Mouse (Mus musculus) heart, postnatal 4 days (tissue): ENCODE results near the gene Ppme1. TPM values are rescaled to one million over a fixed set of nuclear protein-coding genes. Genes with fewer than 3 reads are reported as not detected.

Experiments
- DNase-seq: peaks from one replicate; pipeline ENCODE4 v3.0.0; 2021
- total RNA-seq, 2 experiments: library from RNA; stranded (reverse); gene quantifications; 2 replicates each; pipeline ENCODE4 v1.2.3; 2021

Gene Ppme1
- total RNA-seq, 2 experiments from 2014 or later = 50.7 to 56.0 TPM

DNA sequence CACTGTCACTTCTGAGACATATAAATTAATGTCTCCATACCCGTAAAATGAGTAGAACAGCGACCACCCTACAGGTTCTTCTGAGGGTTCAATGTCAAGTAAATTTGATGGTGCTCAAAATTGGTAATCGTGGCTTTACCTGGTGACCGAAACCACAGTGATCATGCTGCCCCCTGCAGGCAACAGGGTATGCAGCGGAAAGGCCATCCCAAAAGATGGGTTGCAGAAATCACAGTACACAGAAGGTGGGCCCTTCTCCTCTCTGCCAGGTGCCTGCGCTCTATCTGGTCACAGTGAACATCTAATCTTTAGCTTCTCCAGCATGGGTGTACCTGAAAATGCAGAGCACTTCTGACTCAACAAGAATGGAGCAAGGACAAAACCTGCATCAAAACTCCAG lies 46.6 kb downstream of the Ppme1 start:
- peak; percentile 69 for DNase-seq

DNA sequence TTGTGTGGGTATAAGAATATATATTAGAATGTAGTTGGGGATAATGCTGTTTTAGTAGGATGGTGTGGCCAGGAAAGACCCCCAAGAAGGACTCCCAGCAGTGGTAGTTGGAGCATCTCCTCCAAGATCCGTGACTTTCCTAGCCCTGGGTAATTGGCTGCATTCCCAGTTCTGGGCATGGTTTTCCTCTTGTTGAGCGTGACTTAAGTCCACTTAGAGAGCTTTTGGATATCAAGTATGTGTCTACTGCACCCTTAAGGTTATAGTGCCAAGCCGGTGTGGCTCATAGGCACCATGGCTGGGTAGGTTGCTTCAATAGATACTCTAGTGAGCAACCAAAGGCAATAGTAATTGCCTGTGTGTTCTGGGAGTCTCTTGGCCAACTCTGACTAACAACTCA lies 48.4 kb downstream of the Ppme1 start:
- no peak for DNase-seq

DNA sequence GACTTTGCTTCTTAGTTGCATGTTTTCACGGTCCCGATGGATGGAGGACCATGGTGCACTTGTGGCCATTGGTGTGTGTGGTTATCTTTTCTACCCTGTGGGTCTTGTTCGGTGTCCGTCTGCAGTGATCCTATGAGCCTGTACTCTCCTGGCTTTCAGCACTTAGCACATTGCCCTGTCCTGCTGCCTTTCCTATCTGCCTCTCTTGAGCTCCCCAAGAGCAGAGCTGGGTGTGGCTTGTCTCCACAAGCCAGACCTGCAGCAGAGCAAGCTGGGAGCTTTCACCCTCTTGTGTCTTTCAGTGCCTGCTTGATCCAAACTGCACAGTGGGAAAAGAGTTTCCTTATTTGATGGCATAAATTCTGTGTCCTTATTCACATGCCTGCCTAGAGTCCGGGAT lies 54.6 kb downstream of the Ppme1 start:
- no peak for DNase-seq

DNA sequence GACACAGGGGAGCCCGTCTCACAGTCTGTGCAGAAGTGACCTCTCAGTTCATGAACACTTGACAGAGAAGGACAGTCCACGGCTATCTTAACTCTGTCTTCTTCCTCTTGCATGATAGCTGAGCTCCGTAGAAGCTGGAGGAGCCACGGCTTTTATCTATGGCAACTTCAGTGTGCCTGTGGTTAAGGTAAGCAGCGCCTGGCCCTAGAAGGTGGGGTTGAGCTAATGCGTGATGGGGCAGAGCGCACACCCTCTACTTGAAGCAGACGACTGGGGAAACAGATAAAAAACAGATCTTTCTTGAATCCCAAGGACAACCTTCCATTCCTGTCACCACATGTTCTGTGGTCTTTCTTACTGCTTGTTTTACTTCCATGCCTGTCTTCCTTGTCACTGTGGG lies 55.2 kb downstream of the Ppme1 start:
- no peak for DNase-seq

DNA sequence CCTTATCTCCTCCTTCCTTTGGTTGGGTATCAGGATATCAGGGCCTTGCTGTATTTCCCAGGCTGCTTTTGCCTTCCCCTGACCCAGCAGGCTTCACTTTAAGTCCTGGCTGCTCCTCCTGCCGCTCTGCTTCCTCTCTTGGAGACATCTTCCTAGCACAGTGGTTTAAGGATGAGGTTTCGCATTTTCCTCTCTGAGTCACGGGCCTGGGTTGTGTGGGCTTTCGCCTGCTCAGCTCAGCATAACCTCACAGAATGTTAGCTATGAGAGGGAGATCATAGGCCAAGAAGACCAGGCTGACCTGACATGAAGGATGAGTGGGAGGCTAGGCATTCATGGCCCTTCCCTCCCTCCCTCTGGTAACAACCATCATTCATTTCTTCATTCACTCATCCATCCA lies 59.4 kb downstream of the Ppme1 start:
- DNase-seq = no peak

DNA sequence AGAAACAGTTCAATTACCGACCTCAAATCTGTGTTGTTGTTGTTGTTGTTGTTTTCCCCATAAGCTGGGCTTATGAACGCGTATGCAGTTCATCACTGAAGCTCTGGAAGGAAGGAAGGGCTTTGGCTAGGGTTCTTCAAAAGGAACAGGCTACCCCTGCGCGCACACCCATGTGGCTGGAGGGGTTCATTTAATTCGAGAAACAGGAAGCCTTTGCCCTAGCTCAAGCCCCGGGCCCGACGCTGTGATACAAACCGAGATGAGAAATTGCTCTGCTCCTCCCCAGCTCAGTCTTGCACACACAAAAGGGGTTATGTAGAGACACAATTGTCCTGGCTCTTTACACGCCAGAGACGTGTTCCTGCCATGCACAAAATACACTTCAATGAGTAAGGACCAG lies 61.8 kb downstream of the Ppme1 start:
- DNase-seq = no peak

DNA sequence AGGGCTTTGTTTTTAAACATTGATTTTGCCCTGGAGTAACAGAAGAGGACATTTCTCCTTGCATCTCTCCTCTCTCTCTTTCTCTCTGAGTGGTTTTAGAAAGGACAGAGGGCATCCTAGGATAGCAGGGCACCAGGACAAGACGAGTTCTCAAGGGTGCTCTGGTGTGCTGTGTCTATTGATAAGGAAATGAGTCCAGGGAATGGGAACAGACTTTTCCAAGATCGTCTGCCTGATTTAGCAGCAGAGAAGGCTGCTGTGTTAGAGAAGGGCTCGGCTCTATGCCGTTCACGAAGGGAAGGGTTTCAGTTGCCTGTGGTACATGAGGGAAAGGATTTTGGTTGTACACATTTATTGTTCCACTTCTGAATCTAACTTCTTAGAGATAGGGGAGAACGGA lies 62.4 kb downstream of the Ppme1 start:
- no peak for DNase-seq

DNA sequence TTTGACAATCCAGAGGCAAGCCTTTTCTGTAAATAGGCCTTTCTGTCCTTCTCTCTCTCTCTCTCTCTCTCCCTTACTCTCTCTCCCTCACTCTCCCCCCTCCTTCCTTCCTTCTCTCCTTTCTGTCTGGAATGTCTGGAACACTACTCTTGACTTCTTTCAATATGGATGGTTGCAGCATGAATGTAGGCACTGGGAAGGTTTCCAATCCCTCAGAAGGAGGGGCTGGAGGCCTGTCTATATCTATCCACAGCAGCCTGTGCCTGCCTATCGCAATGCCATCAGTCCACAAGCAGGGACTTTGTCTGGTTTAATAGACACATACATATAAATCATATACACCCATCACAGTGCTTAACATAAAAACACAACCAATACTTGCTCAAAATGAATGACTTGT lies 62.9 kb downstream of the Ppme1 start:
- no peak for DNase-seq

DNA sequence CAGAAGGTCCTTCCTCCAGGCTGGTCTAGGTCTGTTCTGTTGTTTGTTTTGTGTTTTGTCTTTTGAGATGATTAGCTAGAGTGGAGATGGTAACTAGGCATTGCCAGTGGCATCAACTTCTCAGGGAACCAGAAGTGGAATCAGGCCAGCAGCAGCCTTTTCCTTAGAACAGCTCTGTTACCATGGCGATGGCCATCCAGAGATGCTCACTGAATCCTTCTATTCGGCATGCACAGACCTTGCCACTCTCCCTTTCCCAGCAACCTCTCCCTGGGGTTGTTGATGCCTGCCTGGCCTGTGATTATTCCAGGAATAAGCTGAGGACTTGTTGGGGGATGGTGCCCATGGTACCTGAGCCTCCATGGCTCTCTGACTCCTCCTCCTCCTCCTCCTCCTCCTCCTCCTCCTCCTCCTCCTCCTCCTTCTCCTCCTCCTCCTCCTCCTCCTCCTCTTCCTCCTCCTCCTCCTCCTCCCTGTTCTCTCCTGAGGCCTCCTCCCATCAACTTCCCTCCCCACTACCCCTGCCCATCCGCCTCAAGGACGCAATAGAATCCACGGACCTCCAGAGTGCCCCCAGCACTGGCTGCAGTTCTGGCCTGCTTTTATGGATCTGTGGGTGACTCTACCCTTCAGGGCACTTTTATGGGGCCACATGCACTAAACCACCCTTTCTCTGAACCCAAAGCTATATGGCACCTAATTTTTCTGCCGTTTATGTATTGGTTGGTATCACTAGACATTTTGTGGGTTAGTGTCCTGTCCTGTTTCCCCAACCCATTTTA lies 64.0 kb downstream of the Ppme1 start:
- no peak for DNase-seq

DNA sequence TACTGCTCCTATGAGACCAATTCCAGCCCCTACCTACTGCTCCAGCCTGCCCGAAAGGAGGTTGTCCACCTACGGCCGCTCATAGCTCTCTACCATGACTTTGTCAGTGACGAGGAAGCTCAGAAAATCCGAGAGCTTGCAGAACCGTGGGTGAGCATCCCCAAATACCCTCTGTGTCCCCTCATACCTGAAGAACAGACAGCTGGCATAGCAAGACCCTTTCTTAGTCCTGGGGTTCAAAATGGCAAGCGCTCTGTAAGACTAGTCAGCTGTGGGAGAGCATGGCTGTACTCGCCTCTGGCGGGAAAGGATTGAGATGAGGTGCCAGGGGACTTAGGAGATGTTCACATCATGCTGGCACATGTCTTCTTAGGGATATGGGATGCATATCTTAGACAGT lies 66.2 kb downstream of the Ppme1 start:
- no peak for DNase-seq

DNA sequence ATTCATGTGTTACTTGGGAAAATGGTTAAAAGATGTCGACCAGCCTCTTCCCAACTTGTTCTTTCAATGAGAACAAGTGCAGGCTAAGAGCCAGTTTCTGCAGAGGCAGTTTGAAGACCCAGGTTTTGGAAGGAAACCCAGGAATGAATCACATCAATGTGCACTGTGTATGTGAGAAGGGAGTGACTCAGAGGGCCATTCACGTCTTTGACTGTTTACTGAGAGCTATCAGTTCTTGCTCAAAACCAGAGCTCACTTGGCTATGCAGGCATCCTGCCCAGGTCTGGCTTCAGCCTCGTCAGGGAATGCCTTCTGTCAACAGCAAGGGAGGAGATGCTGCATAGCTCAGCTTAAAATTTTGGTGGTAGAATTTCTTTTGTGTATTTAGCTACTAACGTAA lies 69.8 kb downstream of the Ppme1 start:
- peak; percentile 74 for DNase-seq

DNA sequence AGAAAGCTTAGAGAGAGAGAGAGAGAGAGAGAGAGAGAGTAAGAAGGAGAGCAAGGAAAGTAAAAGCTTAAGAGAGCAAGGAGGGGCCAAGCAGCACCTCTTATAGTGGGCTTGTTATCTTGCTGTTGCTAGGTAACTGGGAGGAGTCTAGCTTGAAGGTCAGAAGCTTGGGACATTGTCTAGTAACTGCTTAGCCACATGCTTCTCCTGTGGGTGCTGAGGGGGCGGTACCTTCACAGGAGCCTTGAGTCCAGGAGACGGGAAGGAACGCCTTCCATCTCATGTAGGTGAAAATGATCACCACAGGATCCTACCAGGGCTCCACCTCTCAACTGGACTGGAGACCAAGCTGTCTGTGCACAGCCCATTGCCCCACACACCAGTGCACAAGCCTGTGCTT lies 70.7 kb downstream of the Ppme1 start:
- no peak for DNase-seq

DNA sequence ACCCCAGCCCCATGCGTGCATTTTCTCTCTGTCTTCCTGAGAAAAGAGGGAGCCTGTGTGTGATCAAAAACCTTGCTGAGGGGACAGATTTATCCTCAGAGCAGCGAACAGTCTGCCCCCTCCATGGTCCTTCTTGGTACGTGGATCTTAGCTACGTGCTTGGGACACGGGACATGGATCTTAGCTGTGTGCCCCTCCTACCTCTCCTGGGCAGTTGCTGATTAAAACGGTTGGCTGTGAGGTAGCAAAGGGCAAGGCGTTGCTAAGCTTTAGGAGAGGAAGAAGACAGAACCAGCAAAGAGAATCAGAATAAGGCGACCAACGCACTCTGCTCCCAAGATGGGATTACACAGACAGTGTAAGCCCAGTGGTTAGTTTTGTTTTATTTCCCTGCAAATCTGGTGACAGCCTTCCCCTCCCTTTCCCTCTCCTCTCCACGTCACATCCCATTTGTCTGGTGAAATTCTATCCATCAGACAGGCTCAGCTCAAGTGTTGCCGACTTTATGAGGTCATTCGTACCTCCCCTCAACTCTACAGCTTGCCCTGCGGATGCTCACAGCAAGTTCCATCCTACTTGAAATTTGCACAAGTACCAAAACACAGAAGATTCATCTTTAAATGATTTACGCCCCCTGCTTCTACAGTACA lies 73.1 kb downstream of the Ppme1 start:
- DNase-seq = no peak

DNA sequence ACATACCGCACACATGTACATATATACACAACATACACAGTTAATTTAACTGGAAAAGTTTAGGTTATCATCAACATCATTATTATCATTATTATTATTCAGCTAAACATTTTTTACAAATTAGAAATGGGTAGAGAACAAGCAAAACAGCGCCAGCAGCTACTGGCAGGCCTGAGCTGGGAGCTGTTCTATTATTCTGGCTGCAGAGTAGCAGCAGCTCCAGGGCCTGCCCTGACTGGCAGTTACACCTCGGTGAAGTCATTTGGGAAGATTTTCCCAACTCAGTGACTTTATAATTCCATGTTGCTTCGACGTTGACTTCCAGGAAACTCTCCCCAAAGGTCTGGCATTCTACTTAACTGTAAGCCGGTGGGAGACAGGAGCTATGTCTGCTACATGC lies 75.4 kb downstream of the Ppme1 start:
- no peak for DNase-seq

DNA sequence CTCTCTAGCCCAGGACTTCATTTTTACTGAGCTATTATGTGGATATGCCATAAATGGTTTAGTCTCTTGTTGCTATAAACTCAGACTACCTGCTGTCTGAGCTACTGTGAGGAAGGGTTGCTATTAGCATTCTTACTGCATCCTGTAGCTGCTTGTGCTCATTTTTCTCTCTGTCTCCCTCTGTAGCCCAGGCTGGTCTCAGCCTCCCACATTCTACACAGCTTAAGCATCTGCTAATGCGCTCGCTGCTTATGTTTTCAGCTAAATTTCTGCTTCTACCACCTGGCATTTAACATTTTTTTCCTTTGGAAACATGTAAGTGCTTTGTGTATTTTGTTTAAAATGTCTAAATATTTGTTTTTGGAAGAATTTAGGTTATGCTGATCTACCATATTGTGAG lies 76.4 kb downstream of the Ppme1 start:
- no peak for DNase-seq

DNA sequence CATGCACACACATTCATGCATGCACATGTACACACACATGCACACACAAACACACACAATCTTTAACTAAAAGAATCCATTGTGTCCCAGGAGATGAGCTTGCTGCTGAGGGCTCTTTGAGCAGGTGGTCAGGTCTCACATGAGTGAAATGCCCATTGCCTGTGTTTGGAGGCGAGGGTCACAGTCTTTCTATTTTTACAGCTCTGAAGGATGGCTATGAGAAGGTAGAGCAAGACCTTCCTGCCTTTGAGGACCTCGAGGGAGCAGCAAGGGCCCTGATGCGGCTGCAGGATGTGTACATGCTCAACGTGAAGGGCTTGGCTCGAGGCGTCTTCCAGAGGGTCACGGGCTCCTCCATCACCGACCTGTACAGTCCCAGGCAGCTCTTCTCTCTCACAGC lies 78.6 kb downstream of the Ppme1 start:
- no peak for DNase-seq

DNA sequence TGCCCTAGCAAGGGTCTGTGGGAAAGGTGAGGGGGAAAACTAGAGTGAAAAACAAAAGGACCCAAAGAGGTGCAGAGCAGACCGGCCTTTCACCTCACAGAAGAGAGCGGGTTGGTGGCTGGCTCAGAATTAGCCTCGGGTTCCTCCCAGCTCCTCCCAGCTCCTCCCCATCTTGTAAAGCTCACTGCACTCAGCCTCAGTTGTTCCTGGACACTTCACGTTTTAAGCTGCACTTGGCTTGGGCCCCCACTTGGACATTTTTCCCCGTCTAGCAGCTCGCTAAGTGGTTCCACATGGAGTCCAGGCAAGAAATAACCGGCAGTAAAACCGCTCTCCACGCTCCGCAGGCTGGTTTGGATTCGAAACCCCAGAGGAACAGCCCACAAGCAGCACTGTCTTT lies 83.5 kb downstream of the Ppme1 start:
- DNase-seq = peak; percentile 42

DNA sequence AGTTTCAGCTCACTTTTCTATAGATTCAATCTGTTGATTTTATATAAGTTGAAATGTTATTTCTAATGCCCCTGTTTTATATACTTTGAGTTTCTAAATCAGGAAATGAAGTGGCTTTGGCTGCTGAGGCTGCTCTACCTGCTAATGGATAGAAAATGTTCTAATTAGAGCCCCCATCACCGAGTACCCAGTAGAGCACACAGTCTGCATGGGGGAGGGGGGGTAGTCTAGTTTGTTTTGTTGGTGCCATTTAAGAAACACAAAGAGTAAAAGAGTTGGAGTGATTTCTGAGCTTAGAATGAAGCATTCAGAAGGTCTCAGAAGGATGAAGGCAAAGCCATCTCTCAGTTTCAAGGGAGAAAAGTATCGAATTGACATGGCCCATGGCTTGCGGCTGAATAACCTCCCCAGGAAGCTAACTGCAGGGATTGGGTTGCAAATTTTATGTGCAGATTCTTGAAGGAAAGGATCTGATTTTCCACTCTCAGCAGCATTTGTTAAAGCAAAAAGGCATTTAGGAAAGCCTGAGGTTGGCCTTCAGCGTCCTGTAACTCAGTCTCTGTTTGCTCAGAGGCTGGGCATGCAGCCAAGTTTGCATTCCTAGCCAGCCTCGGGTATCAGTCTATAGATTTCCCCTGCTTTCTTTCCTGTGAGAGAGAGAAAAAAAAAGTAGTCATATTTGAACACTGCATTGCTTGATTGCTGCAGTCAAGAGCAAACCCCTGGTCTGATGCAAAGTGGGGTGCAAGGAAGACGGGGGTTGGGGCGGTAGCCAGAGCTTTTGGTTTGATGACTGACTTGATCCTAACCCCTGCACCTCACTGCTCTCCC lies 84.1 kb downstream of the Ppme1 start:
- peak; percentile 83 for DNase-seq

DNA sequence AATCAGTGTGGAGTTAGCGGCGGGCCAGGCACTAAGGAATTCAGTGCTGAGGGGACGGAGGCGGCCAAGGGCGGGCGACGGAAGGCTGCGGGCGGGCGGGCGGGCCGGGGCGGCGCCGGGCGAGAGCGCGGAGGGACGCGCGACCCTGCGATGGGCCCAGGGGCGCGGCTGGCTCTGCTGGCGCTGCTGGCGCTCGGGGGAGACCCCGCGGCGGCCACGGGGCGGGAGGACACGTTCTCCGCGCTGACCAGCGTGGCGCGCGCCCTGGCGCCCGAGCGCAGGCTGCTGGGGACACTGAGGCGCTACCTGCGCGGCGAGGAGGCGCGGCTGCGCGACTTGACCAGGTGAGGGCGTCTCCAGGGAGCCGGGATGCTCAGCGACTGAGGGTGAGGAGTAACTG lies 86.7 kb downstream of the Ppme1 start, which contains the start of gene P4ha3:
TSS of gene P4ha3 (plus strand) at position 138 of the 400 bp plus-strand sequence.
- DNase-seq = peak; percentile 38

DNA sequence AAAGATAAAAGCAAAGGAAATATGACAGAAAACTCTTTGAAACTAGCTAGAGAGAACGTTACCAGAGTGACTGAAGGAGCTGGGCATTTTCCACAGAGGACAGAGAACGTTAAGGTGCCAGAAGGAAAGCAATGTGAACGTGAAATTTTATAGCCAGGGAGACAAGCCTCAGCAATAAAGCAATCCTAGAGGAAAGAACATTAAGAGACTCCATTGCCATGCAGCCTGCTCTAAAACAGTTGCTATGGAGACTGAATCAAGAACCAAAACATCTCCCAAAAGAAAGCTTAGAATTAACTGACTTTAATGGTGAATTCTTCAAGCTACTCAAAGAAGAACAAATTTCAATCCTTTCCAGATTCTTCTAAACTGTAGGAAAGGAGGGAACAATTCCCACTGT lies 88.8 kb downstream of the Ppme1 start:
- no peak for DNase-seq

DNA sequence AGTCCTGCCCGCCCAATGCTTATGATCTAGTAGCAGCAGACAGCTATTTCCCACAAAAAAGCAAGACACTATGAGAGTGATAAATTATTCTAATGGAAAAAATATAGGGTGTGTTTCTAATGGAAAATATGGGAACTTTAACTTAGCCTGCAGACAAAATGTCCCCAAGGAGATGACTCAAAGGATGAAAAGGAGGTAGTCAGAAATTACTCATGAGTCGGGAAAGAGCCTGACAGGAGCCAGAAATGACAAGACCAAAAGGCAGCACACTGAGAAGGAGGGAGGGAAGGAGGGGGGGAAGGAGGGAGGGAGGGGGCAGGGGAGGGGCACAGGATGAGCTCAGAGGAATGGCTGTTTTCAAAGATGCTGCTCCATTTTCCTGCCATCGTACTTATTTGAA lies 90.5 kb downstream of the Ppme1 start:
- DNase-seq = no peak

DNA sequence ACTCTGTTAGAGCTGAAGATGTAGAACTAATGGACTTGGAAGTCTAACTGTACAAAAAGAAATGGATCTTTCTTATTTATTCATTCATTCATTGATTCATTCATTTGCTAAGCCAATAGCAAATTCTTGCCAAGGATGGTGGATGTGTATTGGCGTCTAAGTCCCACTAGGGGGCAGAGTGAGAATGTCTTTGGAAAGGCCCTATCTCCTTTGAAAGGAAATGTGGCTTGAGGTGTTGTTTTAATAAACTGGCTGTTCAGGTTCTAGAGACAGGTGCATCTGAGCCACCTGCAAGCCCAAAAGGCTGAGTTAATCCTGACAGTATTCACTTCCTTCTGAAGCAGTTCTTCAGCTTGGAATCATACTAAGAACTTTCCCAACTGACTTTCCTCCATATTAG lies 92.3 kb downstream of the Ppme1 start:
- DNase-seq = peak; percentile 58
